Mouse (Mus musculus): ENCODE data around the gene Farsb.

- TF ChIP-seq CTCF (IDR thresholded peaks at IDR 0.05; ENCODE audit: extremely low read depth, insufficient read length, insufficient replicate concordance, low read depth, low read length): no peak
- TF ChIP-seq POLR2A (IDR thresholded peaks at IDR 0.05; ENCODE audit: low read depth, low read length): no peak
Observed at GRCm38 (mm10) chr1:78537494-78538010, 48.9 kb upstream of the Farsb start.
